ENCODE assay signal across 10 mouse cellular contexts in genomic region chr4:32947631-32948030, GRCm38 (mm10). TPM values are rescaled to one million over a fixed set of nuclear protein-coding genes. Genes with fewer than 3 reads are reported as not detected.
A peak's percentile ranks its signal among the peaks of the same experiment; 100 is the strongest.
DNase-seq lines count a peak whose midpoint lies in the region.
"Had no signal": no experiment of that assay in that cellular context is flagged by ENCODE, and none has a peak within 500 bp of the region (broad histone marks: within the 10 kb centered on the region; RNA-seq: fewer than 3 reads in every experiment).

No protein-coding gene starts in this region.

- DNase-seq in gastrocnemius, postnatal 25 days: peak; percentile 11
- DNase-seq in gastrocnemius, postnatal 4 days (ENCODE audit: low spot score in 2 of 2): no peak
- peak; percentile 92 for DNase-seq in R1 (ENCODE audit: low read depth, low spot score)
- DNase-seq in heart, embryonic 10.5 days (ENCODE audit: low spot score): peak; percentile 79
- peak; percentile 75 for DNase-seq in mesoderm, embryonic 11.5 days (ENCODE audit: low read depth, low spot score)
- DNase-seq in right cerebral cortex, postnatal 14 days: no peak
- no peak for DNase-seq in kidney, adult 11 months
- no peak for DNase-seq in c-Kit-positive CD71-positive TER-119-positive erythroid progenitor cells, embryonic 14.5 days (ENCODE audit: low spot score)
- DNase-seq: adrenal gland, postnatal 14 days had no signal

- H3K27ac ChIP-seq in heart, embryonic 10.5 days: peak overlapping the region; percentile 69
- H3K27ac ChIP-seq: liver, embryonic 14.5 days had no signal

- WGBS in heart, embryonic 10.5 days: 26% methylated on average over 4 of the region's 4 CpGs

- peaks cover 7% of the 10 kb centered on the region; the same call in 1 of the 2 replicates for H3K27me3 ChIP-seq in heart, embryonic 10.5 days (ENCODE audit: insufficient read depth, poor library complexity, severe bottlenecking)

- H3K9me3 ChIP-seq in heart, embryonic 10.5 days: no peaks in the 10 kb centered on the region

- H3K4me3 ChIP-seq in heart, embryonic 10.5 days: peak overlapping the region; percentile 35; the same call in 1 of the 2 replicates

- no peaks in the 10 kb centered on the region for H3K36me3 ChIP-seq in heart, embryonic 10.5 days

- H3K4me1 ChIP-seq in heart, embryonic 10.5 days: peaks cover 26% of the 10 kb centered on the region

RNA-seq across cellular contexts. Expression of gene Ankrd6, which starts 3.0 kb away (rescaled TPM):
- total RNA-seq in gastrocnemius, postnatal 25 days (2021): 1 to 10 TPM; 2.2 to 3.2 TPM
- total RNA-seq in gastrocnemius, postnatal 4 days (2021): 1 to 10 TPM; 4.3 to 5.8 TPM
- polyA plus RNA-seq in heart, embryonic 10.5 days (2016; fragmentation: Nextera tagmentation; extraction: Ambion mirVana): 8.3 and 8.4 TPM in 2 replicates

RNA-seq across cellular contexts. Expression of gene Rragd, which starts 35.2 kb away (rescaled TPM):
- total RNA-seq in gastrocnemius, postnatal 25 days (2021): 100 to 1,000 TPM; 126 to 165 TPM
- total RNA-seq in gastrocnemius, postnatal 4 days (2021): 10 to 100 TPM; 84.8 to 85.5 TPM
- 39.2 and 56.0 TPM in 2 replicates for polyA plus RNA-seq in heart, embryonic 10.5 days (2016; fragmentation: Nextera tagmentation; extraction: Ambion mirVana)

Comparison
In these comparisons a context has a peak if more than half of its experiments do, and no peak if none do; other contexts are left out.
1. DNase-seq: peak in gastrocnemius, postnatal 25 days (single experiment), R1 (single experiment), heart, embryonic 10.5 days (single experiment) and mesoderm, embryonic 11.5 days (single experiment); none in gastrocnemius, postnatal 4 days (0 of 2), right cerebral cortex, postnatal 14 days (single experiment), kidney, adult 11 months (single experiment) and c-Kit-positive CD71-positive TER-119-positive erythroid progenitor cells, embryonic 14.5 days (single experiment).